Mouse (Mus musculus) liver, embryonic 14.5 days (tissue): ENCODE data around the gene Cdk12. TPM values are rescaled to one million over a fixed set of nuclear protein-coding genes. Genes with fewer than 3 reads are reported as not detected.

Experiments
- ATAC-seq: fragments of 200-750 bp; cut with Nextera tagmentation; 2 replicates; pipeline ENCODE4 v1.8.0; 2017; ENCODE audit warnings: moderate number of reproducible peaks, mild to moderate bottlenecking, moderate library complexity; ENCODE audit not compliant: insufficient read depth
- DNase-seq, 3 experiments: peaks; one replicate each; pipeline ENCODE4 v3.0.0-alpha.2; 2012 to 2013; ENCODE audit warnings: low read depth in 3 of 3, low spot score in 3 of 3
- H3K27ac ChIP-seq: fragments of 300-500 bp; sonication (generic); 2 replicates; pipeline ENCODE4 v1.5.1; 2014; ENCODE audit warnings: moderate library complexity, mild to moderate bottlenecking, control low read depth, inconsistent platforms
- H3K27me3 ChIP-seq: fragments of 300-500 bp; sonication (generic); 2 replicates; pipeline ENCODE4 v1.6.1; 2014; ENCODE audit warnings: mild to moderate bottlenecking, low read length, moderate library complexity; ENCODE audit not compliant: control insufficient read depth, insufficient read depth
- H3K36me3 ChIP-seq: fragments of 300-500 bp; sonication (generic); replicated peaks from 2 replicates; pipeline ENCODE4 v1.6.1; 2014; ENCODE audit warnings: low read depth; ENCODE audit not compliant: control insufficient read depth, insufficient read depth
- H3K4me1 ChIP-seq, 2 experiments: fragments of 200-500 bp in 1 of 2; fragments of 300-500 bp in 1 of 2; sonication (generic) in 1 of 2; replicated peaks; 2 replicates each; pipeline ENCODE4 v1.6.1; 2012 to 2014; ENCODE audit warnings: antibody characterized with exemption in 1 of 2, inconsistent platforms in 1 of 2, low read length in 1 of 2; ENCODE audit not compliant: control insufficient read depth in 2 of 2, insufficient read depth in 2 of 2
- H3K4me2 ChIP-seq: fragments of 300-500 bp; sonication (generic); 2 replicates; pipeline ENCODE4 v1.6.1; 2014; ENCODE audit warnings: low read depth, mild to moderate bottlenecking, control low read depth, moderate library complexity
- H3K4me3 ChIP-seq, 2 experiments: fragments of 200-500 bp in 1 of 2; fragments of 300-500 bp in 1 of 2; sonication (generic) in 1 of 2; 2 replicates each; pipeline ENCODE4 v1.5.1; 2012 to 2014; ENCODE audit warnings: low read depth in 2 of 2, low read length in 2 of 2, mild to moderate bottlenecking in 2 of 2, control low read depth in 1 of 2, inconsistent platforms in 1 of 2, moderate library complexity in 1 of 2; ENCODE audit not compliant: insufficient read depth in 1 of 2
- H3K9ac ChIP-seq: fragments of 300-500 bp; sonication (generic); replicated peaks from 2 replicates; pipeline ENCODE4 v1.6.1; 2014; ENCODE audit warnings: mild to moderate bottlenecking, control low read depth, moderate library complexity
- H3K9me3 ChIP-seq: fragments of 300-500 bp; sonication (generic); 2 replicates; pipeline ENCODE4 v1.6.1; 2016; ENCODE audit warnings: low read length, mixed read lengths; ENCODE audit not compliant: control insufficient read depth
- CTCF ChIP-seq: IDR thresholded peaks from 2 replicates; pipeline ENCODE4 v1.5.1; 2016; ENCODE audit warnings: antibody characterized with exemption, low read depth, control low read depth
- EP300 ChIP-seq: IDR thresholded peaks from 2 replicates; pipeline ENCODE4 v1.6.1; 2016; ENCODE audit warnings: antibody characterized with exemption, low read depth
- WGBS: fragments of 180-500 bp; shearing (Covaris S2); extraction: QIAGEN DNeasy Blood & Tissue Kit; methylation state at CpG from one replicate; pipeline ENCODE4 v1.1.7; 2014; ENCODE audit not compliant: insufficient replicate concordance; 5-methylcytosine and 5-hydroxymethylcytosine counted together
- polyA plus RNA-seq, 2 experiments: library from polyadenylated mRNA; depleted of rRNA in 1 of 2; stranded (reverse) in 1 of 2; unstranded in 1 of 2; fragments of >200 nt; fragmentation: Nextera tagmentation in 1 of 2; extraction: Ambion mirVana in 1 of 2; gene quantifications; 2 replicates each; pipeline versions ENCODE4 v1.2.1 to v1.2.3; 2012 to 2014

Cdk12 gene
- polyA plus RNA-seq, 2 experiments: 4.7 to 9.8 TPM

DNA sequence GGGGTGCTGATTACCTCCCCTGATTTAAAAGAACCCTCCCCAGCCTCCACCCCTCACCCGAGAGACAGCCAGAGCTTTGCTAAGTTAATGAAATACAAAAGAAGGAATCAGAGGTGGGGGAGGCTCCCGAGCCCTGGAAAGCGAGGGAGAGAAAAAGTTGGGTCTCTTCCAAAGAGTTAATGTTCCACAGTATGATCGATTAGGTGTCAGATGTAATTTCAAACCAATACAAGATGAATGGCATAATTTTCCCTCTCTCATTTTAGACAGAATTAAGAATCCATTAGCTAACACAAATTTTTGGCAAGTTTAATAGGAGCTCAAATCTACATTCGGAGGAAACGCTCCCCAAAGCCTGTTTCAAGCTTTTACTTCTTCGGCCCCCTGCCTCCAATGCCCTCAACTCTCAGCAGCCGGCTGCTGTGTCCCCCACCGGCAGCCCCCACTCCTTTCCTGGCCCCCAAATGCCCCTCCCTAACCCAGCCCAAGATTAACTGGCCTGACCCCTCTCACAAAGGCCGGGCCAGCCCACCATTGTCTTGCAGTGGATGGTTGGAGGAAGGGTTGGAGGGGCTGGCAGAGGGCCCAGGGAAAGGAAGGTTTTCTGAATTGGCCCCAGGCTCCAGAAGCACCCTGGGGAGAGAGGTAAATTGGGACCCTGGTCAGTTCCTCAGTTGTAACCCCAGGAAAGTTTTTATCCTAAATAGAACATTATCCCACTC, 95.8 kb downstream of the Cdk12 start:
- H3K27me3 ChIP-seq: peaks cover 38% of the 10 kb centered on the region
- no peaks in the 10 kb centered on the region for H3K9me3 ChIP-seq
- H3K36me3 ChIP-seq: no peaks in the 10 kb centered on the region
- 21% methylated on average over 10 of the region's 10 CpGs for WGBS
- DNase-seq: no peak
- ATAC-seq: no peak
- H3K4me1 ChIP-seq: no peaks in the 10 kb centered on the region; a peak in 1 of 4 replicates
- H3K4me3 ChIP-seq: no peak overlapping the region
- H3K4me2 ChIP-seq: no peak overlapping the region; the same call in 1 of the 2 replicates
- no peak overlapping the region for H3K27ac ChIP-seq
- no peak for TF ChIP-seq CTCF
- TF ChIP-seq EP300: no peak
- H3K9ac ChIP-seq: no peak overlapping the region

DNA sequence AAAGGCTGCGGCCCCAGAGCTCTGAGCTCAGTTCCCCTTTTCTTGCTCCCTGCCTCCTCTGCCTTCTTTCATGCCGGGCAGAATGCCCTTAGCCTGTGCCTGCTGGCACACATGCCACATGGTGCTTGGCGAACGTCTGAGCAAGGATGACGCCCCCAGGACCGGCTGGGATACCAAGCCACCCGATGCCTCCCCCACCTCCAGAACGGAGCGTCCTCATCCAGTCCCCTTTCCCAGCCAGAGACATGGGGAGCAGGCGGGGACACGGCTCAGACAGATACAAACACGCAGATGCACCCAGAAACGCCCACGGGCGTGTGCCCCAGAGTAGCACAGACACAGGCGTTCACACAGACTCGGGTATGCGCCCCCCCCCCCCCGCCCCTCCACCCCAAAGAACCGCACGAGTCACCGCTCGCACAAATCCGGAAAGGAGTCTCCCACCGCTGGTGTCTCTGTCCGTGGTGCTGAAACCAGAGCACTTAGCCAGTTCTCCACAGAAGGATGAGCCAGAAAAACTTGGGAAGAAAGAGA, 111.0 kb downstream of the Cdk12 start:
- Histone ChIP-seq H3K4me3 (no peak overlapping the region), H3K27me3 (peaks cover 42% of the 10 kb centered on the region), H3K4me2 (no peak overlapping the region), H3K36me3 (no peaks in the 10 kb centered on the region), H3K27ac (no peak overlapping the region), H3K9ac (no peak overlapping the region), H3K4me1 (no peaks in the 10 kb centered on the region), H3K9me3 (no peaks in the 10 kb centered on the region)
- DNase-seq (peak; percentile 23 to 28 (median 24)), ATAC-seq (no peak)
- TF ChIP-seq EP300 (no peak), CTCF (no peak)
- 2% methylated on average over 26 of the region's 26 CpGs for WGBS

DNA sequence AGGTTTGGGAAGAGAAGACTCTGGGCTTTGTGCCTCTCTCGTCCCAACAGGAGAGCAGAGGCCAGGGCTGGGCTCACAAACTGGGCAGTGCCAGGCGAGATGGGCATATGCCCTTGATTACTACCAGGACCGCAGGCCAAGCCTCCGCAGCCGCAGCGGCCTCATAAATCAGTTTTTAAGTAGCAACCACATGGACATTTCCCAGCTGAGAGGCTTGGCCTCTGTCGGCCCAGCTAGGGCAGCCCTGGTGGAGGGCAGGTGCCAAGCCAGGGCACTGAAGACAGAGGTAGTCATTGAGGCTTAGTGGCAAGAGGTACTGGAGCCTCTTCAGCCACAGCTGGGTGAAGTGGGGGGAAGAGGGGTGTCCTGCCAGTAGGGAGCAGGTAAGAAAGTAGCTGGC, 114.6 kb downstream of the Cdk12 start:
- no peaks in the 10 kb centered on the region for H3K9me3 ChIP-seq
- no peak overlapping the region for H3K4me3 ChIP-seq
- peaks cover 78% of the 10 kb centered on the region for H3K27me3 ChIP-seq
- DNase-seq (no peak), ATAC-seq (no peak)
- H3K27ac ChIP-seq: no peak overlapping the region
- H3K36me3 ChIP-seq: no peaks in the 10 kb centered on the region
- TF ChIP-seq EP300 (no peak), CTCF (no peak)
- H3K4me2 ChIP-seq: no peak overlapping the region
- H3K4me1 ChIP-seq: no peaks in the 10 kb centered on the region
- no peak overlapping the region for H3K9ac ChIP-seq
- 8% methylated on average over 7 of the region's 7 CpGs for WGBS

DNA sequence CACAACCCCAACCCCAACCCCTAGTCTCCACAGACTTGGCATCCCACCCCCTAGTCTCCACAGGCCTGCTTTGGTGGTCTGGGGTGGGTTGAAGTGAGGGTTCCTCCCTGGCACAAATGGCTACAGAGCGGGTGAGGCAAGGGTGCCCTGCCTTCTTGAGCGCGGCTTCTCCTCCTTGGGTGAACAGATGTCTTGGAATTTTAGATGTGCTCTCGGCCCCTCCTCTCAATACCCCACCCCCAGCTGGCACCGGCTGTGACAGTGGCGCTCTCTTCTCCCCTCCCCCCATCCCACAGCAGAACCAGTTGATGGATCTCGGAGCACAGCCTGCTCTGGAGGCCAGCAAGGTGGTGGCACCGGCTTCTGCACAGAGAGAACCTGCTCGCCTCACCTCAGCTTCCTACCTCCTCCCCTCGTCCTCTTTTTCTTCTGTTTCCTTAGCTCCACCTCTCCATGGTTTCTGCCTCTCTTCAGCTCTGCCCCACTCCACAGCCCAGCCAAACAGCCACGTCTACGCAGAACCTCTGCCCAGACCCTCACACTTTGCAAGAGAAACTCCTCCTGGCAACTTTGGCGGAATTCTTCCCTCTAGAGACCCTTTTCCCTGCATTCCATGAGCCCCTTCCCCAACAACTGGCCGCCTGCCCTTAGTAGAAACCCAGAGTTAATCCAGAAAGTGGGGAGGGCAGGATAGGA, 115.7 kb downstream of the Cdk12 start:
- no peaks in the 10 kb centered on the region for H3K9me3 ChIP-seq
- no peak overlapping the region for H3K4me3 ChIP-seq
- DNase-seq: no peak
- H3K36me3 ChIP-seq: no peaks in the 10 kb centered on the region
- no peak for ATAC-seq
- WGBS: 3% methylated on average over 14 of the region's 14 CpGs
- H3K4me1 ChIP-seq: no peaks in the 10 kb centered on the region
- H3K4me2 ChIP-seq: no peak overlapping the region
- H3K27ac ChIP-seq: no peak overlapping the region
- no peak overlapping the region for H3K9ac ChIP-seq
- no peak for TF ChIP-seq CTCF
- TF ChIP-seq EP300: no peak
- H3K27me3 ChIP-seq: peaks cover 86% of the 10 kb centered on the region

DNA sequence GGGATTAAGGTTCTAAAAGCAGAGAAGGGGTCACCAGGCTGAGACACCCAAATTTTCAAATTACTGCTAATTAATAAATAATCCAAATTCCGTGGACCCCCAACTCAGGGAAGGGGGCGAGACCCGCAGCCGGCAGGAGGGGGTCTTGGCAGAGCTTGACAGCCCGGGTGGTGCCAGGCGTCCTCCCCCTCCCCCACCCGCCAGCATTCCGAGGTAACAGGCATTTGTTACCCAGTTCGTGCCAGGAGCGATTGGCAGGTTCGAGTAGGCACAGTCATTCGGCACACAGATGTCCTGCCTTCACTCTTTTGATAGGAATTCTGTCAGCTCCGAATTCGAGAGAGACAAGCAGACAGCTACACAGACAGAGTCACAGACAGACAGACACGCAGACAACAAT, 116.3 kb downstream of the Cdk12 start:
- DNase-seq (no peak), ATAC-seq (no peak)
- WGBS: 5% methylated on average over 15 of the region's 15 CpGs
- no peak overlapping the region for H3K27ac ChIP-seq
- TF ChIP-seq CTCF (no peak), EP300 (no peak)
- H3K9me3 ChIP-seq: no peaks in the 10 kb centered on the region
- H3K4me1 ChIP-seq: no peaks in the 10 kb centered on the region
- no peaks in the 10 kb centered on the region for H3K36me3 ChIP-seq
- no peak overlapping the region for H3K4me3 ChIP-seq
- no peak overlapping the region for H3K9ac ChIP-seq
- peaks cover 87% of the 10 kb centered on the region for H3K27me3 ChIP-seq
- no peak overlapping the region for H3K4me2 ChIP-seq
